Mouse (Mus musculus) gastrocnemius, postnatal 14 days (tissue): ENCODE results near the gene Sec22b. TPM values are rescaled to one million over a fixed set of nuclear protein-coding genes. Genes with fewer than 3 reads are reported as not detected.
A peak's percentile ranks its signal among the peaks of the same experiment; 100 is the strongest.

Source experiments
- DNase-seq: peaks from one replicate; pipeline ENCODE4 v3.0.0; 2021; ENCODE audit warnings: mixed read lengths
- intact Hi-C: fragments of 180-260 bp; cut with DNase I; formaldehyde crosslinking; loops from one replicate; pipeline ENCODE4 v1.15.1; 2025; ENCODE audit warnings: low total_unique reads
- total RNA-seq, 2 experiments: library from RNA; stranded (reverse); gene quantifications; 2 replicates each; pipeline ENCODE4 v1.2.3; 2021

Sec22b gene
- total RNA-seq, 2 experiments from 2014 or later = 30.6 to 31.4 TPM

DNA sequence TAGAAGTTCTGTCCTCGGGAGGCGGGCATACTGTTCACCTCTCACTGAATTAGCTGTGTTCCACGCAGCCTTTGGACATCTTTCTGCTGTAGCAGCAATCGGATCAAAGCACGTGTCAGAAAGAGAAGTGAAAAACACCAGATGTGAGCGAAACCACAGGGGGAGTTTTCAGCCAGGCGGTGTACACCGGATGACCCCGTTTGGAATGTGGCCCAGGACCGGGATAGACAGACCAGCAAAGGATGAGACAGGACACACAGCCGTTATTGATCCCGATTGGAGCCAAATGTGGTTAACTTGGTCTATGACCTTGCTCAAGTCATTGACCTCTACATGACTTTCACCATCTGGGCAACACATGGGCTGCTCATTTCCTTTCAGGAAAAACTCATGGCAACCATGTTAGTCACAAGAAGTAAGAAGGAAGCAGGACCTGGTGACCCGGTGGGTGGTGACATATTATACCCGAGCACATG, 63.9 kb downstream of the Sec22b start:
- intact Hi-C loops = no loop called here

GRCm38 (mm10) chr3:97967627-97968026, 66.6 kb downstream of the Sec22b start:
- intact Hi-C loops = no loop called here
- no peak for DNase-seq

More for the DNA sequence above, 63.9 kb downstream of the Sec22b start:
- DNase-seq = peak; percentile 55

- DNase-seq = no peak
Observed at GRCm38 (mm10) chr3:97968191-97968590, 67.2 kb downstream of the Sec22b start.

DNA sequence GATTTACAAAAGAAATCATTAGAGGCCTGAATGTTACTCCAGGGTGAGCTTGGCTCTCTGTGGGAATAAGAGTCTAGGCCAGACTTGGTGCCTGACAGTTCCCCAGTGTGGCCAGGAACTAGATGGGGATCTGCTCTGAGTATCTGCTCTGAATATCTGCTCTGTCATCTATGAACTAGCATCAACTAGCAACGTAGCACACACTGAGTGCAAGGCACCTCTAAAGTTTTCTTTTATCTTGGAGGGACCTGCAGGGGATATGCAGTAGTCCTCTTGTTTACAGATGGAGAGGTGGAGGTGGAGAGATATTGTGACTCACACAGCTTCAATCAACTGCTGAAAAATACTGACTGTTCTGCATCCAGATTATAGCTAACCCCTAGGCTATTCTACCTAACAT, 68.0 kb downstream of the Sec22b start:
- intact Hi-C loops = no loop called here

More at GRCm38 (mm10) chr3:97968191-97968590, 67.2 kb downstream of the Sec22b start:
- intact Hi-C loops = no loop called here

GRCm38 (mm10) chr3:97971117-97971516, 70.1 kb downstream of the Sec22b start:
- intact Hi-C loops = no loop called here

More for the DNA sequence above, 68.0 kb downstream of the Sec22b start:
- no peak for DNase-seq

DNA sequence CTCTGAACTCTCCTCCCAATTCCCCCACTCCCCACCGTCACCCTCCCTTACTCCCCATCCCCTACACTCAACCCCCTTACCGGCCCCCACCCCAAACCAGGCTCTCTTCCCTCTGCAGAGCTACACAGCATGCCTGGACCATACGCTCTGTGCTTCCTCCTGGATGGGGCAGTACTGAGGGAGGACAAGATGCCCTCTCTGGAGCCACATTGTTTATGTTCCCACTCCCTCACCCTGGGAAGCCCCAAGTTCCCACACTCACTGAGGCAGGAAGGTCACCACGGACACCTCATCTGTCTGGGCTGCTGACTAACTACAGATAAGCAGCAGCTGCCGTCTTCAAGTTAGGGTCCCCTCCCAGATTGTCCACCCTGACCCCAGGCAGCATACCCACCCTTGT, 71.2 kb downstream of the Sec22b start:
- intact Hi-C loops = no loop called here
- no peak for DNase-seq

More at GRCm38 (mm10) chr3:97971117-97971516, 70.1 kb downstream of the Sec22b start:
- no peak for DNase-seq

- intact Hi-C loops = no loop called here
Observed at GRCm38 (mm10) chr3:97972707-97973106, 71.7 kb downstream of the Sec22b start.

More at GRCm38 (mm10) chr3:97972707-97973106, 71.7 kb downstream of the Sec22b start:
- no peak for DNase-seq

Other genes starting within 250 kb of the Sec22b start
- 10 to 100 TPM; 65.3 to 69.8 TPM for gene Prkab2, start 243.0 kb upstream of the Sec22b start, total RNA-seq
- not detected for gene Gm17651, start 226.5 kb upstream of the Sec22b start, total RNA-seq
- 1,000 to 10,000 TPM; 1,779 to 1,961 TPM for gene Pde4dip, start 12.5 kb upstream of the Sec22b start, total RNA-seq
- gene Notch2, start 112.3 kb downstream of the Sec22b start, total RNA-seq = 10 to 100 TPM; 19.0 to 21.1 TPM